ENCODE assay signal across 8 mouse cellular contexts in genomic region chr10:53436023-53436475, GRCm38 (mm10). TPM values are rescaled to one million over a fixed set of nuclear protein-coding genes. Genes with fewer than 3 reads are reported as not detected.
DNase-seq lines count a peak whose midpoint lies in the region; ATAC-seq and TF ChIP-seq lines count a peak whose summit lies in the region.

No protein-coding gene starts in this region.

- no peak overlapping the region for H3K9ac ChIP-seq in forebrain, postnatal 0 days

- H3K27me3 ChIP-seq in kidney, adult 2 months (replicated peaks; ENCODE audit: control insufficient read depth, insufficient read depth, low read length) = no peaks in the 10 kb centered on the region
- H3K27me3 ChIP-seq in cerebellum, adult 2 months (ENCODE audit: control insufficient read depth, insufficient read depth, low read length) = no peaks in the 10 kb centered on the region
- no peaks in the 10 kb centered on the region for H3K27me3 ChIP-seq in forebrain, postnatal 0 days (ENCODE audit: insufficient read depth, low read length)

- H3K4me3 ChIP-seq in kidney, adult 2 months (ENCODE audit: insufficient read depth, low read depth, low read length) = no peak overlapping the region
- H3K4me3 ChIP-seq in cerebellum, adult 2 months (replicated peaks; ENCODE audit: insufficient read depth, low read depth, low read length) = no peak overlapping the region
- H3K4me3 ChIP-seq in forebrain, postnatal 0 days (ENCODE audit: low read depth, low read length) = no peak overlapping the region

- WGBS in kidney, adult 2 months = 85% methylated on average over 8 of the region's 8 CpGs
- WGBS in cerebellum, adult 2 months = 18% methylated on average over 8 of the region's 8 CpGs
- WGBS in forebrain, postnatal 0 days = 65% methylated on average over 8 of the region's 8 CpGs

- no peaks in the 10 kb centered on the region for H3K36me3 ChIP-seq in kidney, adult 2 months (ENCODE audit: control insufficient read depth, insufficient read depth, low read length)
- H3K36me3 ChIP-seq in forebrain, postnatal 0 days (ENCODE audit: insufficient read depth) = no peaks in the 10 kb centered on the region

- TF ChIP-seq POLR2A in kidney, adult 2 months (IDR thresholded peaks at IDR 0.05; ENCODE audit: low read depth, low read length) = no peak
- no peak for TF ChIP-seq POLR2A in cerebellum, adult 2 months (IDR thresholded peaks at IDR 0.05; ENCODE audit: borderline replicate concordance, insufficient read depth, low read length)

- peak; percentile 19; the same call in 1 of the 2 replicates for ATAC-seq in forebrain, postnatal 0 days
- peak; percentile 26; the same call in 1 of the 2 replicates for ATAC-seq in megakaryocyte-erythroid progenitor cell, adult 5-6 weeks (replicated peaks; ENCODE audit: low FRiP score, low TSS enrichment, poor library complexity, severe bottlenecking)
- ATAC-seq in monocyte, adult 5-6 weeks (replicated peaks; ENCODE audit: insufficient number of reproducible peaks, low FRiP score, low TSS enrichment, poor library complexity, severe bottlenecking) = no peak

- intact Hi-C loops in left cerebral cortex, postnatal 25 days (cut with DNase I) = loop anchor here (2.0 kb wide), 1 partner anchor 67 kb away; no protein-coding TSS in a partner anchor

- 0 out of 2 replicates have a peak overlapping the region, but pooled peaks have one; percentile 58 for H3K27ac ChIP-seq in kidney, adult 2 months (ENCODE audit: insufficient read depth, low read depth, low read length)
- H3K27ac ChIP-seq in cerebellum, adult 2 months (ENCODE audit: insufficient read depth, low read length) = no peak overlapping the region
- H3K27ac ChIP-seq in forebrain, postnatal 0 days (ENCODE audit: low read depth, low read length) = no peak overlapping the region

- peaks cover 10% of the 10 kb centered on the region for H3K4me1 ChIP-seq in kidney, adult 2 months (ENCODE audit: control insufficient read depth, insufficient read depth, low read length)
- H3K4me1 ChIP-seq in cerebellum, adult 2 months (ENCODE audit: control insufficient read depth, insufficient read depth, low read length) = peaks cover 5% of the 10 kb centered on the region
- H3K4me1 ChIP-seq in forebrain, postnatal 0 days (ENCODE audit: insufficient read depth) = peaks cover 10% of the 10 kb centered on the region; the same call in 1 of the 2 replicates

- no peak overlapping the region for H3K4me2 ChIP-seq in forebrain, postnatal 0 days (ENCODE audit: low read depth)

- no peaks in the 10 kb centered on the region for H3K9me3 ChIP-seq in forebrain, postnatal 0 days (ENCODE audit: low read length)

- DNase-seq in kidney, adult 2 months = peak; percentile 56
- DNase-seq in kidney, adult 18-20 months = no peak
- peak; percentile 29 to 33 for DNase-seq in cerebellum, adult 2 months
- no peak for DNase-seq in forebrain, postnatal 0 days
- no peak for DNase-seq in embryo, embryonic 9.5 days (ENCODE audit: extremely low spot score)
- no peak for DNase-seq in left cerebral cortex, postnatal 25 days (ENCODE audit: low spot score in 2 of 2)

- TF ChIP-seq CTCF in kidney, adult 2 months (conservative IDR thresholded peaks at IDR 0.05; ENCODE audit: insufficient read depth, insufficient read length, low read depth, low read length) = no peak
- no peak for TF ChIP-seq CTCF in cerebellum, adult 2 months (IDR thresholded peaks at IDR 0.05; ENCODE audit: borderline replicate concordance, insufficient read depth, low read depth, low read length)
- TF ChIP-seq CTCF in forebrain, postnatal 0 days (IDR thresholded peaks at IDR 0.05; ENCODE audit: low read depth) = no peak

RNA-seq across cellular contexts. Expression of gene Cep85l, which starts 56.3 kb away (rescaled TPM):
- polyA plus RNA-seq in kidney, adult 2 months (2012; rRNA removed) = 1.7 and 2.3 TPM in 2 replicates
- 8.9 and 9.5 TPM in 2 replicates for polyA plus RNA-seq in cerebellum, adult 2 months (2012; rRNA removed)
- 12.7 and 18.2 TPM in 2 replicates for total RNA-seq in forebrain, postnatal 0 days (2014; rRNA removed)
- polyA plus RNA-seq in forebrain, postnatal 0 days (2015; fragmentation: Nextera tagmentation; extraction: Ambion mirVana) = 4.9 and 6.9 TPM in 2 replicates
- total RNA-seq in megakaryocyte-erythroid progenitor cell, adult 5-6 weeks (2014; fragmentation: Nextera tagmentation) = 9.7 and 16.2 TPM in 2 replicates
- 17.3 and 18.7 TPM in 2 replicates for total RNA-seq in megakaryocyte-erythroid progenitor cell, adult 5-6 weeks (2017)
- total RNA-seq in monocyte, adult 5-6 weeks (2017) = 27.4 to 28.7 TPM (median 28.1 TPM) in 3 replicates
- total RNA-seq in left cerebral cortex, postnatal 25 days (2021) = 10 to 100 TPM; 18.7 to 19.9 TPM

Comparison
In these comparisons a context has a peak if more than half of its experiments do, and no peak if none do; other contexts are left out.
1. DNase-seq: peak in kidney, adult 2 months (single experiment) and cerebellum, adult 2 months (2 of 2); none in kidney, adult 18-20 months (single experiment), forebrain, postnatal 0 days (single experiment), embryo, embryonic 9.5 days (single experiment) and left cerebral cortex, postnatal 25 days (0 of 2).